In the genomic region with DNA sequence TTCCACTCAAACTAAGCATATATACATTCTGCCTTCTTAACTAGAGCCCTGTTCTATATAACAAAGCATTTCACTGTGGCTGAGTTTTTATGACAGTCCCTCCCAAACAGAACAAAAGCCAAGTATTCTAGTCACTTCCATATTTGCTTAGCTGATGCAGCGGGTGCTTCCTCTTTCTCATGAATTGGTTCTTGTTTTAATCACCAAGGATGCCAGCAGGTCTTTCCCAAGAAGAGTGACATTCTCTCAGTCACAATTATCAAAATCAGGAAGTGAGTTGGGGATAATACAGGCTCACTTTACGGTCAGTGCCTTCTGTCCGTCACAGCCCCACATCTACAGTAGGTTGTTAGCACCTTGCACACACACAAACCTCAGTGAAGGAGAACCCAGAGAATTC, we compare ENCODE assay signal across 15 mouse cellular contexts. TPM values are rescaled to one million over a fixed set of nuclear protein-coding genes. Genes with fewer than 3 reads are reported as not detected.
DNase-seq lines count a peak whose midpoint lies in the region; ATAC-seq and TF ChIP-seq lines count a peak whose summit lies in the region.
"Had no signal": no experiment of that assay in that cellular context is flagged by ENCODE, and none has a peak within 500 bp of the region (broad histone marks: within the 10 kb centered on the region; RNA-seq: fewer than 3 reads in every experiment).

No protein-coding gene starts in this region.

- peak overlapping the region; percentile 45; the same call in 1 of the 2 replicates for H3K27ac ChIP-seq in lung, embryonic 15.5 days
- peak overlapping the region; percentile 43 for H3K27ac ChIP-seq in MEL (ENCODE audit: control insufficient read depth, low read depth, low read length)
- no peak overlapping the region for H3K27ac ChIP-seq in hindbrain, embryonic 12.5 days
- no peak overlapping the region for H3K27ac ChIP-seq in hindbrain, postnatal 0 days
- H3K27ac ChIP-seq: embryonic facial prominence, embryonic 13.5 days had no signal

- H3K4me1 ChIP-seq in lung, embryonic 15.5 days: peaks cover 43% of the 10 kb centered on the region
- H3K4me1 ChIP-seq in MEL (ENCODE audit: control insufficient read depth in 1 of 2, insufficient read depth in 2 of 2, low read length in 2 of 2): peaks cover 2 to 12% of the 10 kb centered on the region in 2 experiments; a peak in 3 of 4 replicates
- H3K4me1 ChIP-seq in hindbrain, embryonic 12.5 days: peaks cover 33% of the 10 kb centered on the region
- peaks cover 17% of the 10 kb centered on the region; the same call in 1 of the 2 replicates for H3K4me1 ChIP-seq in hindbrain, postnatal 0 days (ENCODE audit: insufficient read depth, low read length)

- H3K9ac ChIP-seq in lung, embryonic 15.5 days: no peak overlapping the region
- no peak overlapping the region for H3K9ac ChIP-seq in MEL (ENCODE audit: control insufficient read depth, low read depth, low read length, poor library complexity, severe bottlenecking)
- no peak overlapping the region for H3K9ac ChIP-seq in hindbrain, embryonic 12.5 days
- no peak overlapping the region for H3K9ac ChIP-seq in hindbrain, postnatal 0 days (replicated peaks; ENCODE audit: low read length)
- H3K9ac ChIP-seq: embryonic facial prominence, embryonic 13.5 days had no signal

- TF ChIP-seq RAD21 in MEL (IDR thresholded peaks at IDR 0.05; ENCODE audit: low read depth, low read length): no peak

- H3K9me3 ChIP-seq in lung, embryonic 15.5 days: no peaks in the 10 kb centered on the region
- H3K9me3 ChIP-seq in MEL (replicated peaks; ENCODE audit: insufficient read depth, low read length): no peaks in the 10 kb centered on the region
- H3K9me3 ChIP-seq in hindbrain, embryonic 12.5 days (replicated peaks): no peaks in the 10 kb centered on the region
- H3K9me3 ChIP-seq in hindbrain, postnatal 0 days (ENCODE audit: low read length): no peaks in the 10 kb centered on the region
- H3K9me3 ChIP-seq: embryonic facial prominence, embryonic 13.5 days had no signal

- no peaks in the 10 kb centered on the region for H3K27me3 ChIP-seq in lung, embryonic 15.5 days
- H3K27me3 ChIP-seq in MEL (ENCODE audit: control insufficient read depth in 1 of 2, insufficient read depth in 2 of 2, low read length in 2 of 2): no peaks in the 10 kb centered on the region
- H3K27me3 ChIP-seq in hindbrain, embryonic 12.5 days: peaks cover 34% of the 10 kb centered on the region
- no peaks in the 10 kb centered on the region for H3K27me3 ChIP-seq in hindbrain, postnatal 0 days (ENCODE audit: insufficient read depth, low read length)
- H3K27me3 ChIP-seq: embryonic facial prominence, embryonic 13.5 days had no signal

- no peak overlapping the region for H3K4me2 ChIP-seq in lung, embryonic 15.5 days
- no peak overlapping the region for H3K4me2 ChIP-seq in hindbrain, embryonic 12.5 days (replicated peaks)
- H3K4me2 ChIP-seq in hindbrain, postnatal 0 days (ENCODE audit: low read depth, low read length): no peak overlapping the region
- H3K4me2 ChIP-seq: embryonic facial prominence, embryonic 13.5 days had no signal

- no peak for TF ChIP-seq CTCF in MEL (IDR thresholded peaks at IDR 0.05 in 2 of 3, conservative IDR thresholded peaks at IDR 0.05 in 1 of 3; ENCODE audit: control insufficient read depth in 1 of 3, insufficient read depth in 1 of 3, low read depth in 2 of 3, low read length in 3 of 3, poor library complexity in 1 of 3, severe bottlenecking in 1 of 3)
- no peak for TF ChIP-seq CTCF in hindbrain, postnatal 0 days (IDR thresholded peaks at IDR 0.05; ENCODE audit: low read depth)

- H3K4me3 ChIP-seq in lung, embryonic 15.5 days: no peak overlapping the region
- no peak overlapping the region for H3K4me3 ChIP-seq in MEL (ENCODE audit: control insufficient read depth in 1 of 2, insufficient read depth in 1 of 2, low read depth in 2 of 2, low read length in 2 of 2)
- no peak overlapping the region for H3K4me3 ChIP-seq in hindbrain, embryonic 12.5 days
- H3K4me3 ChIP-seq in hindbrain, postnatal 0 days (ENCODE audit: low read length): no peak overlapping the region
- H3K4me3 ChIP-seq: embryonic facial prominence, embryonic 13.5 days had no signal

- H3K36me3 ChIP-seq in lung, embryonic 15.5 days: no peaks in the 10 kb centered on the region
- H3K36me3 ChIP-seq in MEL (ENCODE audit: control insufficient read depth in 1 of 2, insufficient read depth in 2 of 2, low read length in 2 of 2): peaks cover 0 to 16% of the 10 kb centered on the region in 2 experiments; a peak in 2 of 4 replicates
- H3K36me3 ChIP-seq in hindbrain, embryonic 12.5 days: no peaks in the 10 kb centered on the region
- H3K36me3 ChIP-seq in hindbrain, postnatal 0 days (ENCODE audit: insufficient read depth, low read length): no peaks in the 10 kb centered on the region

- no peak for DNase-seq in lung, adult 18-20 months
- DNase-seq in MEL (ENCODE audit: low read depth, low spot score): peak; percentile 89
- DNase-seq in hindbrain, postnatal 0 days (ENCODE audit: low spot score): no peak
- no peak for DNase-seq in left cerebral cortex, postnatal 36 days (ENCODE audit: low spot score in 2 of 2)
- DNase-seq: cerebellum, adult 9-10 months; gastrocnemius, postnatal 36 days; heart, postnatal 14 days; kidney, adult 18-20 months had no signal

- TF ChIP-seq EP300 in MEL (IDR thresholded peaks at IDR 0.05; ENCODE audit: low read depth in 1 of 2, low read length in 2 of 2): 0 out of 4 replicates have a peak, but pooled peaks of 1 of the 2 experiments have one; percentile 14

- peaks cover 15% of the 10 kb centered on the region; the same call in 1 of the 2 replicates for H3K79me2 ChIP-seq in MEL (ENCODE audit: control insufficient read depth, insufficient read depth, low read length, poor library complexity)

- TF ChIP-seq POLR2A in MEL (IDR thresholded peaks at IDR 0.05; ENCODE audit: control insufficient read depth in 1 of 2, insufficient read depth in 1 of 2, low read depth in 1 of 2, low read length in 2 of 2, poor library complexity in 1 of 2): no peak

- 55% methylated on average over 3 of the region's 3 CpGs for WGBS in lung, embryonic 15.5 days
- 76% methylated on average over 3 of the region's 3 CpGs for WGBS in hindbrain, embryonic 12.5 days
- WGBS in hindbrain, postnatal 0 days: 80% methylated on average over 3 of the region's 3 CpGs

- intact Hi-C loops in left cerebral cortex, postnatal 36 days (cut with DNase I): no loop called here

- ATAC-seq in lung, embryonic 15.5 days (ENCODE audit: borderline replicate concordance, extremely low read depth, low FRiP score, low TSS enrichment): no peak
- ATAC-seq in hematopoietic stem cell, adult 5-6 weeks (replicated peaks in 1 of 2; ENCODE audit: insufficient read depth in 1 of 2, low FRiP score in 2 of 2, low TSS enrichment in 1 of 2, low read depth in 1 of 2, poor library complexity in 2 of 2, severe bottlenecking in 2 of 2): peak; percentile 77 to 87
- ATAC-seq in neutrophil, adult 5-6 weeks (ENCODE audit: extremely low read depth, insufficient number of reproducible peaks, low FRiP score, poor library complexity, severe bottlenecking): peak; percentile 70
- no peak for ATAC-seq in hindbrain, embryonic 12.5 days (ENCODE audit: low FRiP score)
- no peak for ATAC-seq in hindbrain, postnatal 0 days
- ATAC-seq: activated CD4-positive, CD25-positive, alpha-beta regulatory T cell, adult 4 months; forebrain, embryonic 16.5 days had no signal

TF ChIP-seq in MEL, 35 proteins besides CTCF, POLR2A, EP300 and RAD21:
- TF ChIP-seq MAFK (IDR thresholded peaks at IDR 0.05; ENCODE audit: borderline replicate concordance, low read depth, low read length): no peak
- TF ChIP-seq ELF1 (IDR thresholded peaks at IDR 0.05; ENCODE audit: low read depth, low read length): peak; percentile 35; the same call in 1 of the 2 replicates
- TF ChIP-seq MXI1 (IDR thresholded peaks at IDR 0.05; ENCODE audit: low read depth, low read length): no peak
- TF ChIP-seq CHD1 (IDR thresholded peaks at IDR 0.05; ENCODE audit: low read depth, low read length): no peak
- TF ChIP-seq TBP (IDR thresholded peaks at IDR 0.05; ENCODE audit: low read depth, low read length): peak; percentile 76
- no peak for TF ChIP-seq USF1 (IDR thresholded peaks at IDR 0.05; ENCODE audit: low read depth, low read length)
- no peak for TF ChIP-seq ZKSCAN1 (IDR thresholded peaks at IDR 0.05; ENCODE audit: low read depth, low read length)
- no peak for TF ChIP-seq KAT2A (conservative IDR thresholded peaks at IDR 0.05; ENCODE audit: low read depth, low read length)
- TF ChIP-seq CHD2 (IDR thresholded peaks at IDR 0.05; ENCODE audit: low read length): no peak
- no peak for TF ChIP-seq UBTF (IDR thresholded peaks at IDR 0.05; ENCODE audit: borderline replicate concordance, insufficient read depth, low read depth, low read length)
- no peak for TF ChIP-seq RCOR1 (IDR thresholded peaks at IDR 0.05; ENCODE audit: low read depth, low read length)

RNA-seq across cellular contexts. Expression of gene Sipa1l3, which starts 26.6 kb away (rescaled TPM):
- 24.1 and 25.1 TPM in 2 replicates for polyA plus RNA-seq in lung, embryonic 15.5 days (2015; fragmentation: Nextera tagmentation; extraction: Ambion mirVana)
- total RNA-seq in MEL (2012; rRNA removed): 14.1 and 14.9 TPM in 2 replicates
- 10 to 100 TPM in 1 of 2 experiments, not detected in 1; 49.4 TPM for polyA plus RNA-seq in MEL (2012; ENCODE audit: insufficient read depth in 1 of 2, insufficient read length in 2 of 2, low read depth in 1 of 2, low replicate concordance in 2 of 2, missing spikeins in 1 of 2)
- 10.7 and 15.5 TPM in 2 replicates for total RNA-seq in hematopoietic stem cell, adult 5-6 weeks (2017)
- 8.1 and 10.8 TPM in 2 replicates for total RNA-seq in neutrophil, adult 5-6 weeks (2017)
- 15.9 and 18.3 TPM in 2 replicates for polyA plus RNA-seq in hindbrain, embryonic 12.5 days (2016; fragmentation: Nextera tagmentation; extraction: Ambion mirVana)
- 108 and 110 TPM in 2 replicates for total RNA-seq in hindbrain, postnatal 0 days (2014; rRNA removed)
- polyA plus RNA-seq in hindbrain, postnatal 0 days (2015; fragmentation: Nextera tagmentation; extraction: Ambion mirVana): 15.2 and 19.7 TPM in 2 replicates
- total RNA-seq in left cerebral cortex, postnatal 36 days (2021): 10 to 100 TPM; 41.2 to 65.2 TPM

Comparison
In these comparisons a context has a peak if more than half of its experiments do, and no peak if none do; other contexts are left out.
1. ATAC-seq: peak in hematopoietic stem cell, adult 5-6 weeks (2 of 2) and neutrophil, adult 5-6 weeks (single experiment); none in lung, embryonic 15.5 days (single experiment), hindbrain, embryonic 12.5 days (single experiment) and hindbrain, postnatal 0 days (single experiment).
2. H3K27ac ChIP-seq: peak in lung, embryonic 15.5 days (single experiment) and MEL (single experiment); none in hindbrain, embryonic 12.5 days (single experiment) and hindbrain, postnatal 0 days (single experiment).